Mouse (Mus musculus) ES-E14 (cell line): ENCODE measurements at regions not wholly inside any gene's neighbourhood (a gene's known extent, or its start where the extent isn't known, plus 50 kb on each side); places are given as distances from the start of the nearest gene placed in this dataset.

Experiments used
- DNase-seq: peaks from one replicate; pipeline ENCODE4 v3.0.0-alpha.2; 2013; ENCODE audit warnings: low read depth, low spot score
- H3K27ac ChIP-seq: 2 replicates; pipeline ENCODE4 v1.5.1; 2012; ENCODE audit warnings: low read depth, mild to moderate bottlenecking, low read length, moderate library complexity, mixed read lengths; ENCODE audit not compliant: poor library complexity, insufficient read depth, severe bottlenecking
- H3K36me3 ChIP-seq: 2 replicates; pipeline ENCODE4 v1.6.1; 2012; ENCODE audit warnings: mild to moderate bottlenecking, low read length, moderate library complexity, mixed read lengths; ENCODE audit not compliant: control insufficient read depth, poor library complexity, insufficient read depth, severe bottlenecking
- H3K4me1 ChIP-seq, 2 experiments: fragments of 150-350 bp in 1 of 2; sonication (generic) in 1 of 2; 2 replicates each; pipeline ENCODE4 v1.6.1; 2012; ENCODE audit warnings: low read length in 2 of 2, mild to moderate bottlenecking in 1 of 2, mixed read lengths in 1 of 2; ENCODE audit not compliant: control insufficient read depth in 2 of 2, insufficient read depth in 2 of 2, poor library complexity in 1 of 2
- H3K4me3 ChIP-seq, 2 experiments: fragments of 150-350 bp in 1 of 2; sonication (generic) in 1 of 2; 2 replicates each; pipeline ENCODE4 v1.5.1; 2012; ENCODE audit warnings: low read length in 2 of 2, low read depth in 1 of 2, mild to moderate bottlenecking in 1 of 2, mixed read lengths in 1 of 2; ENCODE audit not compliant: insufficient read depth in 1 of 2, poor library complexity in 1 of 2, severe bottlenecking in 1 of 2
- H3K9ac ChIP-seq: 2 replicates; pipeline ENCODE4 v1.6.1; 2012; ENCODE audit warnings: low read depth, mild to moderate bottlenecking, low read length, mixed read lengths; ENCODE audit not compliant: poor library complexity, insufficient read depth, severe bottlenecking
- H3K9me3 ChIP-seq: fragments of 150-350 bp; sonication (generic); 2 replicates; pipeline ENCODE4 v1.6.1; 2012; ENCODE audit warnings: low read depth, mild to moderate bottlenecking, low read length; ENCODE audit not compliant: control insufficient read depth, insufficient read depth
- CHD2 ChIP-seq: IDR thresholded peaks from 2 replicates; pipeline ENCODE4 v1.6.1; 2014; ENCODE audit warnings: mild to moderate bottlenecking, low read depth, low read length, inconsistent platforms
- HCFC1 ChIP-seq: IDR thresholded peaks from 2 replicates; pipeline ENCODE4 v1.6.1; 2012; ENCODE audit warnings: low read length, inconsistent platforms, borderline replicate concordance; ENCODE audit not compliant: insufficient read depth
- MAFK ChIP-seq: IDR thresholded peaks from 2 replicates; pipeline ENCODE4 v1.6.1; 2014; ENCODE audit warnings: mild to moderate bottlenecking, low read depth, low read length, inconsistent platforms; ENCODE audit not compliant: insufficient read depth
- ZC3H11A ChIP-seq: IDR thresholded peaks from 2 replicates; pipeline ENCODE4 v1.6.1; 2012; ENCODE audit warnings: low read depth, mild to moderate bottlenecking, inconsistent platforms, low read length, borderline replicate concordance
- ZNF384 ChIP-seq: IDR thresholded peaks from 2 replicates; pipeline ENCODE4 v1.6.1; 2012; ENCODE audit warnings: low read depth, low read length, inconsistent platforms
- in situ Hi-C, 2 experiments: fragments of 600-800 bp; cut with MboI; formaldehyde crosslinking; loops; one replicate each; pipeline ENCODE4 v1.15.1; 2025; ENCODE audit warnings: low sequenced_read_pairs in 2 of 2, inconsistent platforms in 1 of 2; ENCODE audit not compliant: unreplicated experiment in 2 of 2

GRCm38 (mm10) chrX:23015562-23015961, 349.3 kb downstream of the Klhl13 start:
- no peaks in the 10 kb centered on the region for H3K36me3 ChIP-seq
- no peak overlapping the region for H3K4me3 ChIP-seq
- no peak overlapping the region for H3K27ac ChIP-seq
- in situ Hi-C loops = no loop called here
- H3K4me1 ChIP-seq = no peaks in the 10 kb centered on the region
- H3K9ac ChIP-seq = no peak overlapping the region
- TF ChIP-seq ZNF384 (no peak), MAFK (no peak), HCFC1 (no peak), CHD2 (no peak), ZC3H11A (no peak)
- H3K9me3 ChIP-seq = no peaks in the 10 kb centered on the region
- DNase-seq = no peak

GRCm38 (mm10) chrX:23015118-23015517, 349.8 kb downstream of the Klhl13 start:
- in situ Hi-C loops = no loop called here
- Histone ChIP-seq H3K9ac (no peak overlapping the region), H3K9me3 (no peaks in the 10 kb centered on the region), H3K4me3 (no peak overlapping the region), H3K27ac (no peak overlapping the region), H3K36me3 (no peaks in the 10 kb centered on the region), H3K4me1 (no peaks in the 10 kb centered on the region)
- DNase-seq = no peak
- TF ChIP-seq CHD2 (no peak), ZC3H11A (no peak), MAFK (no peak), ZNF384 (no peak), HCFC1 (no peak)
